Comparison of ENCODE assay signal across 9 mouse cellular contexts in the genomic region with DNA sequence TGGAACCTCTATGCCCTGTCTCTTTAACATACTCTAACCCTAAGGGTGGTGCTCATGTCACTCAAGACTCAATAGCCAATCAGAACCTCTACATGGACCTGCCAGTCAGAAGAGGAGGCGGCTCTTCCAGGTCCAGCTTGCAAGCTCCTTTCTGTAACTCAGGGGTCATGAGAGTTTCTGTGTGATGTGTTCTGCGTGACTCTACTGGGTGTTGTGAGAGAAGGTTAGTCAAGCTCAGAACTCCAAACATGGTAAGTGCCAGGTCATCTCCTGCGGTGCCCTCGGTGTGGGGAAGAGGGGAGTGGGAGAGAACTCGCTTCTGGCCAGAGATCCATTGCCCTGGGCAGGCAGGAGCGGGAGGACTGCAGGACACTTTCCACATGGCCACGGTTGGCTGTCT. TPM values are rescaled to one million over a fixed set of nuclear protein-coding genes. Genes with fewer than 3 reads are reported as not detected.
DNase-seq lines count a peak whose midpoint lies in the region; ATAC-seq and TF ChIP-seq lines count a peak whose summit lies in the region.
"Not testable (repeated sequence)": the region's sequence is repeated elsewhere in the genome, so short reads cannot be mapped to it uniquely, and the experiment has no call there.
"Had no signal": no experiment of that assay in that cellular context is flagged by ENCODE, and none has a peak within 500 bp of the region (broad histone marks: within the 10 kb centered on the region; RNA-seq: fewer than 3 reads in every experiment).

Gene Gm14403 (plus strand): TSS at position 149 of the 400 bp plus-strand sequence.

- H3K9ac ChIP-seq in hindbrain, embryonic 13.5 days; liver, embryonic 11.5 days (ENCODE audit: low read depth, low read length); midbrain, postnatal 0 days (replicated peaks; ENCODE audit: low read length, poor library complexity, severe bottlenecking): not testable (repeated sequence)

- not testable (repeated sequence) for H3K9me3 ChIP-seq in hindbrain, embryonic 13.5 days; liver, embryonic 11.5 days (ENCODE audit: control insufficient read depth, low read length); midbrain, postnatal 0 days (ENCODE audit: low read length)

- DNase-seq in adrenal gland, adult (ENCODE audit: inconsistent age in 2 of 2, low spot score in 1 of 2) = peak; percentile 59 to 91
- peak; percentile 19 for DNase-seq in embryo, embryonic 10 days (ENCODE audit: low spot score)
- DNase-seq in gastrocnemius, postnatal 14 days; liver, embryonic 11.5 days (ENCODE audit: low spot score): not testable (repeated sequence)
- peak in 1 of 2 experiments; percentile 30 for DNase-seq in layer of hippocampus, adult 18-20 months (ENCODE audit: low spot score in 2 of 2)
- DNase-seq in midbrain, postnatal 0 days (ENCODE audit: low spot score) = peak; percentile 25

- H3K4me3 ChIP-seq in hindbrain, embryonic 13.5 days = peak within 1 kb of the TSS; percentile 34
- H3K4me3 ChIP-seq in liver, embryonic 11.5 days (ENCODE audit: low read depth, low read length) = peak within 1 kb of the TSS; percentile 45
- H3K4me3 ChIP-seq in midbrain, postnatal 0 days (ENCODE audit: low read depth, low read length) = peak within 1 kb of the TSS; percentile 26
- H3K4me3 ChIP-seq in testis, adult 2 months (ENCODE audit: control insufficient read depth, low read depth, low read length) = peak within 1 kb of the TSS; percentile 37

- H3K4me2 ChIP-seq in hindbrain, embryonic 13.5 days = peak within 1 kb of the TSS; percentile 42
- peak within 1 kb of the TSS; percentile 58 for H3K4me2 ChIP-seq in liver, embryonic 11.5 days
- peak within 1 kb of the TSS; percentile 24; the same call in 1 of the 2 replicates for H3K4me2 ChIP-seq in midbrain, postnatal 0 days (ENCODE audit: low read depth, low read length, poor library complexity, severe bottlenecking)

- H3K36me3 ChIP-seq in hindbrain, embryonic 13.5 days; liver, embryonic 11.5 days (ENCODE audit: control insufficient read depth, insufficient read depth, low read length); midbrain, postnatal 0 days (ENCODE audit: insufficient read depth, low read length); testis, adult 2 months (ENCODE audit: control insufficient read depth, insufficient read depth, low read length): not testable (repeated sequence)

- not testable (repeated sequence) for TF ChIP-seq CTCF in midbrain, postnatal 0 days (IDR thresholded peaks at IDR 0.05); testis, adult 2 months (IDR thresholded peaks at IDR 0.05; ENCODE audit: control insufficient read depth, insufficient read depth, insufficient replicate concordance, low read depth, low read length)

- not testable (repeated sequence) for H3K27me3 ChIP-seq in hindbrain, embryonic 13.5 days; liver, embryonic 11.5 days (replicated peaks; ENCODE audit: control insufficient read depth, insufficient read depth, low read length); midbrain, postnatal 0 days (ENCODE audit: insufficient read depth, low read length); testis, adult 2 months (ENCODE audit: control insufficient read depth, insufficient read depth, low read length)

- not testable (repeated sequence) for ATAC-seq in hindbrain, embryonic 13.5 days (ENCODE audit: low FRiP score); liver, embryonic 11.5 days (replicated peaks; ENCODE audit: low FRiP score); midbrain, postnatal 0 days (ENCODE audit: low FRiP score)

- H3K27ac ChIP-seq in hindbrain, embryonic 13.5 days; liver, embryonic 11.5 days (ENCODE audit: low read depth, low read length); midbrain, postnatal 0 days (ENCODE audit: low read depth, low read length); testis, adult 2 months (ENCODE audit: control insufficient read depth, insufficient read depth, low read depth, low read length): not testable (repeated sequence)

- TF ChIP-seq POLR2A in testis, adult 2 months (IDR thresholded peaks at IDR 0.05; ENCODE audit: control insufficient read depth, low read depth, low read length) = not testable (repeated sequence)

- H3K4me1 ChIP-seq in hindbrain, embryonic 13.5 days (replicated peaks); liver, embryonic 11.5 days (replicated peaks; ENCODE audit: control insufficient read depth, insufficient read depth, low read length); midbrain, postnatal 0 days (ENCODE audit: insufficient read depth, low read length); testis, adult 2 months (ENCODE audit: control insufficient read depth, insufficient read depth, low read length): not testable (repeated sequence)

- 18% methylated on average over 7 of the region's 7 CpGs for WGBS in hindbrain, embryonic 13.5 days
- 9% methylated on average over 7 of the region's 7 CpGs for WGBS in liver, embryonic 11.5 days
- 20% methylated on average over 7 of the region's 7 CpGs for WGBS in midbrain, postnatal 0 days

- intact Hi-C loops in gastrocnemius, postnatal 14 days (cut with DNase I; ENCODE audit: low total_unique reads) = not testable (repeated sequence)

RNA-seq across cellular contexts. Expression of gene Gm14403, which starts in this region (rescaled TPM):
- 10 to 100 TPM; 14.5 to 18.5 TPM for total RNA-seq in gastrocnemius, postnatal 14 days (2021)
- 3.2 and 4.2 TPM in 2 replicates for polyA plus RNA-seq in hindbrain, embryonic 13.5 days (2015; fragmentation: Nextera tagmentation; extraction: Ambion mirVana)
- 10 to 100 TPM; 48.2 to 58.3 TPM for total RNA-seq in layer of hippocampus, adult 18-20 months (2021)
- 4.0 and 5.0 TPM in 2 replicates for polyA plus RNA-seq in liver, embryonic 11.5 days (2014; fragmentation: Nextera tagmentation; extraction: Ambion mirVana)
- total RNA-seq in midbrain, postnatal 0 days (2014; rRNA removed) = 0.94 and 3.6 TPM in 2 replicates
- 1.8 and 2.5 TPM in 2 replicates for polyA plus RNA-seq in midbrain, postnatal 0 days (2015; fragmentation: Nextera tagmentation; extraction: Ambion mirVana)
- 0.25 TPM in 1 of 2 replicates, not detected in the other for polyA plus RNA-seq in testis, adult 2 months (2012; rRNA removed)
- total RNA-seq: monocyte, adult 5-6 weeks had no signal
